Mouse (Mus musculus) liver, embryonic 14.5 days (tissue): ENCODE results near the gene Suds3. TPM values are rescaled to one million over a fixed set of nuclear protein-coding genes. Genes with fewer than 3 reads are reported as not detected.

Experiments used
- ATAC-seq: fragments of 200-750 bp; cut with Nextera tagmentation; 2 replicates; pipeline ENCODE4 v1.8.0; 2017; ENCODE audit warnings: moderate number of reproducible peaks, mild to moderate bottlenecking, moderate library complexity; ENCODE audit not compliant: insufficient read depth
- DNase-seq, 3 experiments: peaks; one replicate each; pipeline ENCODE4 v3.0.0-alpha.2; 2012 to 2013; ENCODE audit warnings: low read depth in 3 of 3, low spot score in 3 of 3
- H3K27ac ChIP-seq: fragments of 300-500 bp; sonication (generic); 2 replicates; pipeline ENCODE4 v1.5.1; 2014; ENCODE audit warnings: moderate library complexity, mild to moderate bottlenecking, control low read depth, inconsistent platforms
- H3K27me3 ChIP-seq: fragments of 300-500 bp; sonication (generic); 2 replicates; pipeline ENCODE4 v1.6.1; 2014; ENCODE audit warnings: mild to moderate bottlenecking, low read length, moderate library complexity; ENCODE audit not compliant: control insufficient read depth, insufficient read depth
- H3K36me3 ChIP-seq: fragments of 300-500 bp; sonication (generic); replicated peaks from 2 replicates; pipeline ENCODE4 v1.6.1; 2014; ENCODE audit warnings: low read depth; ENCODE audit not compliant: control insufficient read depth, insufficient read depth
- H3K4me1 ChIP-seq, 2 experiments: fragments of 200-500 bp in 1 of 2; fragments of 300-500 bp in 1 of 2; sonication (generic) in 1 of 2; replicated peaks; 2 replicates each; pipeline ENCODE4 v1.6.1; 2012 to 2014; ENCODE audit warnings: antibody characterized with exemption in 1 of 2, inconsistent platforms in 1 of 2, low read length in 1 of 2; ENCODE audit not compliant: control insufficient read depth in 2 of 2, insufficient read depth in 2 of 2
- H3K4me2 ChIP-seq: fragments of 300-500 bp; sonication (generic); 2 replicates; pipeline ENCODE4 v1.6.1; 2014; ENCODE audit warnings: low read depth, mild to moderate bottlenecking, control low read depth, moderate library complexity
- H3K4me3 ChIP-seq, 2 experiments: fragments of 200-500 bp in 1 of 2; fragments of 300-500 bp in 1 of 2; sonication (generic) in 1 of 2; 2 replicates each; pipeline ENCODE4 v1.5.1; 2012 to 2014; ENCODE audit warnings: low read depth in 2 of 2, low read length in 2 of 2, mild to moderate bottlenecking in 2 of 2, control low read depth in 1 of 2, inconsistent platforms in 1 of 2, moderate library complexity in 1 of 2; ENCODE audit not compliant: insufficient read depth in 1 of 2
- H3K9ac ChIP-seq: fragments of 300-500 bp; sonication (generic); replicated peaks from 2 replicates; pipeline ENCODE4 v1.6.1; 2014; ENCODE audit warnings: mild to moderate bottlenecking, control low read depth, moderate library complexity
- H3K9me3 ChIP-seq: fragments of 300-500 bp; sonication (generic); 2 replicates; pipeline ENCODE4 v1.6.1; 2016; ENCODE audit warnings: low read length, mixed read lengths; ENCODE audit not compliant: control insufficient read depth
- CTCF ChIP-seq: IDR thresholded peaks from 2 replicates; pipeline ENCODE4 v1.5.1; 2016; ENCODE audit warnings: antibody characterized with exemption, low read depth, control low read depth
- EP300 ChIP-seq: IDR thresholded peaks from 2 replicates; pipeline ENCODE4 v1.6.1; 2016; ENCODE audit warnings: antibody characterized with exemption, low read depth
- WGBS: fragments of 180-500 bp; shearing (Covaris S2); extraction: QIAGEN DNeasy Blood & Tissue Kit; methylation state at CpG from one replicate; pipeline ENCODE4 v1.1.7; 2014; ENCODE audit not compliant: insufficient replicate concordance; 5-methylcytosine and 5-hydroxymethylcytosine counted together
- polyA plus RNA-seq, 2 experiments: library from polyadenylated mRNA; depleted of rRNA in 1 of 2; stranded (reverse) in 1 of 2; unstranded in 1 of 2; fragments of >200 nt; fragmentation: Nextera tagmentation in 1 of 2; extraction: Ambion mirVana in 1 of 2; gene quantifications; 2 replicates each; pipeline versions ENCODE4 v1.2.1 to v1.2.3; 2012 to 2014

The Suds3 gene
- polyA plus RNA-seq, 2 experiments = 19.8 to 22.7 TPM

GRCm38 (mm10) chr5:117115193-117115767 is 633 bp downstream of the Suds3 start:
- WGBS = under 1% methylated on average over 42 of the region's 43 CpGs
- peaks cover 15 to 19% of the 10 kb centered on the region in 2 experiments for H3K4me1 ChIP-seq
- H3K4me2 ChIP-seq = peak overlapping the region; percentile 97
- peaks cover 12% of the 10 kb centered on the region for H3K36me3 ChIP-seq
- peak overlapping the region; percentile 76 for H3K27ac ChIP-seq
- ATAC-seq = peak; percentile 7
- TF ChIP-seq CTCF (0 out of 2 replicates have a peak, but pooled peaks have one; percentile 4), EP300 (no peak)
- H3K27me3 ChIP-seq = no peaks in the 10 kb centered on the region
- DNase-seq = no peak
- no peaks in the 10 kb centered on the region for H3K9me3 ChIP-seq
- peak overlapping the region; percentile 92 for H3K9ac ChIP-seq
- H3K4me3 ChIP-seq = peak overlapping the region; percentile 95 to 99

DNA sequence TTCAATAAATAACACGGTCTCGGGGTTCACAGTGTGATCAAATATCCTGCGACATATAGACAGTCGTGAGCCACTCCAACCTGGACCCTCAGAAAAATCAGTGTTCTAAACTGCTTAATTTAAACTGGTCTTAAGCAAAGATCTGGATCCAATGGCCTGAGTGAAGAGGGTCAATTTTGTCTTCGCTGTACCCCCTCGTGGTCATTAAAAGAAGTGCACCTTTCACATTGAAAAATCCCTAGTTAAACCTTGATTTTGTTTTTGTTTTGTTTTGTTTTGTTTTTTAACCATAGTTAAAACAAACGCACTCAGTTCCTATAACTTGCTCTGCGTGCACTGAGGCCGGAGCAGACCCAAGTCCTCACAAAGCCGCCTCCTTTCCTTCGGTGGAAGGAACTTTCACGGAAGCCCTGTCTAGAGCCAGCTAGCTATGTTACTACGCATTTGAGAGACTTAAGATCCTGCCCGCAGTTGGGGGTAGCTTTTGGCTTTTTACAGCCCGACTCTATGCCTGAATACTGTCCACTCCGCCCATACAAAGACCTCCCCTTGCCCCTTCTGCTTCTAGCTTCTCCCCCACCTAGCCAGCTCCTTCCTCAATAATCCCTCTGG is 1.2 kb downstream of the Suds3 start:
- DNase-seq = no peak
- Histone ChIP-seq H3K4me2 (peak overlapping the region; percentile 97), H3K4me3 (peak overlapping the region; percentile 95 to 99), H3K27ac (peak overlapping the region; percentile 76), H3K4me1 (peaks cover 15 to 19% of the 10 kb centered on the region in 2 experiments), H3K9ac (peak overlapping the region; percentile 92), H3K9me3 (no peaks in the 10 kb centered on the region), H3K36me3 (peaks cover 14% of the 10 kb centered on the region), H3K27me3 (no peaks in the 10 kb centered on the region)
- WGBS = 4% methylated on average over 16 of the region's 16 CpGs
- no peak for ATAC-seq
- TF ChIP-seq EP300 = no peak
- TF ChIP-seq CTCF = peak; percentile 72

DNA sequence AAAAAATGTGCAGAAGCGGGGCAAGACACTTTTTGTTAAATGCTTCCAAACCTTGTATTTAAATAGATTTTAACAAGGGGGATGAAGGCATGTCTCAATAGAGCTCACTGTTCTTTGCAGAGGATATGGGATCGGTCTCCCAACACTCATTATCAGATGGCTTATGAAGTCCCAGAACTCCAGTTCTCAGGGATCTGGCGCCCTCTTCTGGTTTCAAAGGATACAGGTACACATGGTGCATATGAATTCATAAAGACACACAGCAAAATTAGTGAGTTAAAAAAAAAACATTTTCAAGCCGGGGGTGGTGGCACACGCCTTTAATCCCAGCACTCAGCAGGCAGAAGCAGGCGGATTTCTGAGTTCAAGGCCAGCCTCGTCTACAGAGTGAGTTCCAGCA is 2.6 kb downstream of the Suds3 start:
- 82% methylated on average over 7 of the region's 7 CpGs for WGBS
- Histone ChIP-seq H3K36me3 (peaks cover 24% of the 10 kb centered on the region), H3K4me2 (no peak overlapping the region), H3K27me3 (no peaks in the 10 kb centered on the region), H3K4me3 (no peak overlapping the region), H3K4me1 (peaks cover 8 to 11% of the 10 kb centered on the region in 2 experiments), H3K9ac (no peak overlapping the region), H3K27ac (no peak overlapping the region), H3K9me3 (no peaks in the 10 kb centered on the region)
- ATAC-seq (no peak), DNase-seq (no peak)
- TF ChIP-seq EP300 = no peak
- peak; percentile 53 for TF ChIP-seq CTCF

GRCm38 (mm10) chr5:117111774-117112112 is 4.2 kb downstream of the Suds3 start:
- no peak overlapping the region for H3K9ac ChIP-seq
- H3K4me1 ChIP-seq = peaks cover 7 to 9% of the 10 kb centered on the region in 2 experiments; a peak in 3 of 4 replicates
- peaks cover 24% of the 10 kb centered on the region for H3K36me3 ChIP-seq
- no peaks in the 10 kb centered on the region for H3K27me3 ChIP-seq
- H3K9me3 ChIP-seq = no peaks in the 10 kb centered on the region
- 89% methylated on average over 7 of the region's 7 CpGs for WGBS
- H3K4me2 ChIP-seq = no peak overlapping the region
- no peak overlapping the region for H3K4me3 ChIP-seq
- no peak for TF ChIP-seq CTCF
- no peak for TF ChIP-seq EP300
- H3K27ac ChIP-seq = no peak overlapping the region
- ATAC-seq (no peak), DNase-seq (no peak)

- no peak overlapping the region for H3K4me2 ChIP-seq
- no peak overlapping the region for H3K4me3 ChIP-seq
- WGBS = 82% methylated on average over 16 of the region's 16 CpGs
- H3K27me3 ChIP-seq = no peaks in the 10 kb centered on the region
- H3K9me3 ChIP-seq = no peaks in the 10 kb centered on the region
- ATAC-seq = no peak
- H3K4me1 ChIP-seq = peaks cover 5% of the 10 kb centered on the region in 2 experiments; a peak in 3 of 4 replicates
- no peak overlapping the region for H3K27ac ChIP-seq
- no peak for DNase-seq
- H3K36me3 ChIP-seq = peaks cover 24% of the 10 kb centered on the region
- TF ChIP-seq CTCF (peak; percentile 29), EP300 (no peak)
- no peak overlapping the region for H3K9ac ChIP-seq
These were observed 4.7 kb downstream of the Suds3 start for GRCm38 (mm10) chr5:117111064-117111773.
